Mouse (Mus musculus) E14TG2a.4 (cell line): ENCODE results near the gene Mthfs.
"Not testable (repeated sequence)": the region's sequence is repeated elsewhere in the genome, so short reads cannot be mapped to it uniquely, and the experiment has no call there.

ENCODE experiments used
- H3K27me3 ChIP-seq: 2 replicates; pipeline ENCODE4 v1.6.1; 2014; ENCODE audit warnings: low read length, control low read depth; ENCODE audit not compliant: insufficient read depth
- H3K36me3 ChIP-seq: 2 replicates; pipeline ENCODE4 v1.6.1; 2014; ENCODE audit warnings: low read length, control low read depth; ENCODE audit not compliant: insufficient read depth
- H3K4me1 ChIP-seq: replicated peaks from 2 replicates; pipeline ENCODE4 v1.6.1; 2014; ENCODE audit warnings: low read depth, low read length, control low read depth
- H3K4me3 ChIP-seq: replicated peaks from 2 replicates; pipeline ENCODE4 v1.5.1; 2014; ENCODE audit warnings: mild to moderate bottlenecking, low read length
- H3K9me3 ChIP-seq: 2 replicates; pipeline ENCODE4 v1.6.1; 2014; ENCODE audit warnings: low read length, control low read depth
- CTCF ChIP-seq: conservative IDR thresholded peaks from 2 replicates; pipeline ENCODE4 v1.5.1; 2014; ENCODE audit warnings: low read length
- NANOG ChIP-seq: IDR thresholded peaks from 2 replicates; pipeline ENCODE4 v1.6.1; 2014; ENCODE audit warnings: borderline replicate concordance, low read length, mixed read lengths
- POU5F1 ChIP-seq: IDR thresholded peaks from 2 replicates; pipeline ENCODE4 v1.6.1; 2014; ENCODE audit warnings: low read length, borderline replicate concordance

The Mthfs gene

GRCm38 (mm10) chr9:89219668-89220067, 9.2 kb downstream of the Mthfs start:
- H3K9me3 ChIP-seq, H3K36me3 ChIP-seq, H3K27me3 ChIP-seq, H3K4me3 ChIP-seq, H3K4me1 ChIP-seq: not testable (repeated sequence)

GRCm38 (mm10) chr9:89220704-89221287, 10.3 kb downstream of the Mthfs start:
- H3K9me3 ChIP-seq, H3K27me3 ChIP-seq, H3K4me3 ChIP-seq, H3K4me1 ChIP-seq, H3K36me3 ChIP-seq: not testable (repeated sequence)

- Histone ChIP-seq H3K27me3 (no peaks in the 10 kb centered on the region), H3K36me3 (no peaks in the 10 kb centered on the region), H3K9me3 (no peaks in the 10 kb centered on the region), H3K4me3 (no peak overlapping the region), H3K4me1 (no peaks in the 10 kb centered on the region)
- TF ChIP-seq POU5F1 (no peak), CTCF (no peak), NANOG (no peak)
Observed at GRCm38 (mm10) chr9:89226071-89226470, 15.6 kb downstream of the Mthfs start.

- no peaks in the 10 kb centered on the region for H3K9me3 ChIP-seq
- H3K27me3 ChIP-seq = no peaks in the 10 kb centered on the region
- TF ChIP-seq POU5F1 = no peak
- TF ChIP-seq NANOG = no peak
- TF ChIP-seq CTCF = no peak
- H3K4me1 ChIP-seq = no peaks in the 10 kb centered on the region
- no peak overlapping the region for H3K4me3 ChIP-seq
- H3K36me3 ChIP-seq = no peaks in the 10 kb centered on the region
Observed at GRCm38 (mm10) chr9:89228122-89228521, 17.6 kb downstream of the Mthfs start.

- peak; percentile 14; the same call in 1 of the 2 replicates for TF ChIP-seq CTCF
- H3K4me1 ChIP-seq, H3K4me3 ChIP-seq, H3K9me3 ChIP-seq, H3K36me3 ChIP-seq, H3K27me3 ChIP-seq: not testable (repeated sequence)
Observed at GRCm38 (mm10) chr9:89230897-89231497, 20.5 kb downstream of the Mthfs start.

- not testable (repeated sequence) for H3K4me3 ChIP-seq, H3K36me3 ChIP-seq
Observed at GRCm38 (mm10) chr9:89237131-89237530, 26.7 kb downstream of the Mthfs start.

GRCm38 (mm10) chr9:89238976-89239505, 28.6 kb downstream of the Mthfs start:
- not testable (repeated sequence) for H3K9me3 ChIP-seq, H3K4me1 ChIP-seq, H3K4me3 ChIP-seq, H3K27me3 ChIP-seq, H3K36me3 ChIP-seq

More at GRCm38 (mm10) chr9:89237131-89237530, 26.7 kb downstream of the Mthfs start:
- not testable (repeated sequence) for H3K27me3 ChIP-seq, H3K9me3 ChIP-seq, H3K4me1 ChIP-seq

- H3K4me3 ChIP-seq, H3K9me3 ChIP-seq, H3K4me1 ChIP-seq, H3K27me3 ChIP-seq, H3K36me3 ChIP-seq: not testable (repeated sequence)
Observed at GRCm38 (mm10) chr9:89240516-89241019, 30.1 kb downstream of the Mthfs start.

- TF ChIP-seq CTCF (no peak), NANOG (no peak), POU5F1 (no peak)
- H3K27me3 ChIP-seq = no peaks in the 10 kb centered on the region
- no peaks in the 10 kb centered on the region for H3K36me3 ChIP-seq
- H3K4me1 ChIP-seq = peaks cover 4% of the 10 kb centered on the region; the same call in 1 of the 2 replicates
- no peak overlapping the region for H3K4me3 ChIP-seq
- peaks cover 3% of the 10 kb centered on the region; the same call in 1 of the 2 replicates for H3K9me3 ChIP-seq
Observed at GRCm38 (mm10) chr9:89253400-89253799, 42.9 kb downstream of the Mthfs start.
